Mouse (Mus musculus) layer of hippocampus, adult 11-12 months (tissue): ENCODE measurements around the gene AC109138.7.
A peak's percentile ranks its signal among the peaks of the same experiment; 100 is the strongest.

Experiments used
- DNase-seq: peaks from one replicate; pipeline ENCODE4 v3.0.0; 2022; ENCODE audit warnings: low spot score

Gene AC109138.7

GRCm38 (mm10) chr19:4214071-4214770, at the start of gene AC109138.7, which contains the start of gene Clcf1:
AC109138.7 (plus strand) TSS chr19:4214357.
Clcf1 (plus strand) TSS chr19:4214238.
- DNase-seq: no peak

GRCm38 (mm10) chr19:4164721-4165120, 49.4 kb upstream of the AC109138.7 start:
- no peak for DNase-seq

- no peak for DNase-seq
Observed at GRCm38 (mm10) chr19:4166678-4167476, 47.3 kb upstream of the AC109138.7 start.

GRCm38 (mm10) chr19:4169378-4169784, 44.8 kb upstream of the AC109138.7 start:
- peak; percentile 99 for DNase-seq

- no peak for DNase-seq
Observed at GRCm38 (mm10) chr19:4169810-4170209, 44.3 kb upstream of the AC109138.7 start.

- no peak for DNase-seq
Observed at GRCm38 (mm10) chr19:4170723-4171392, 43.3 kb upstream of the AC109138.7 start.

- DNase-seq: no peak
Observed at GRCm38 (mm10) chr19:4171393-4172290, 42.5 kb upstream of the AC109138.7 start.

GRCm38 (mm10) chr19:4172925-4173324, 41.2 kb upstream of the AC109138.7 start:
- DNase-seq: no peak

GRCm38 (mm10) chr19:4175368-4175947, 38.7 kb upstream of the AC109138.7 start, which contains the start of gene Carns1:
Carns1 (minus strand) TSS chr19:4175479.
- peak; percentile 67 for DNase-seq

GRCm38 (mm10) chr19:4180411-4180810, 33.7 kb upstream of the AC109138.7 start:
- DNase-seq: no peak

- DNase-seq: peak; percentile 79
Observed at GRCm38 (mm10) chr19:4181892-4182291, 32.3 kb upstream of the AC109138.7 start.

- DNase-seq: no peak
Observed at GRCm38 (mm10) chr19:4183689-4184088, 30.5 kb upstream of the AC109138.7 start.

GRCm38 (mm10) chr19:4184976-4185975, 28.9 kb upstream of the AC109138.7 start:
- no peak for DNase-seq

GRCm38 (mm10) chr19:4187303-4187702, 26.9 kb upstream of the AC109138.7 start:
- DNase-seq: no peak

- DNase-seq: no peak
Observed at GRCm38 (mm10) chr19:4189051-4189620, 25.0 kb upstream of the AC109138.7 start.

GRCm38 (mm10) chr19:4190831-4191334, 23.3 kb upstream of the AC109138.7 start, which contains the start of gene Tbc1d10c:
Tbc1d10c (minus strand) TSS chr19:4191284.
- DNase-seq: no peak

- DNase-seq: peak; percentile 91
Observed at GRCm38 (mm10) chr19:4191528-4192250, 22.5 kb upstream of the AC109138.7 start, which contains the start of gene Ppp1ca. Ppp1ca (plus strand) TSS chr19:4192065.

- DNase-seq: no peak
Observed at GRCm38 (mm10) chr19:4192251-4192985, 21.7 kb upstream of the AC109138.7 start.
